Mouse (Mus musculus) mouse trophoblast stem cell (cell line): Measurements from ENCODE around the gene Flrt1.
"Not testable (repeated sequence)": the region's sequence is repeated elsewhere in the genome, so short reads cannot be mapped to it uniquely, and the experiment has no call there.

Source experiments
- in situ Hi-C, 2 experiments: fragments of 300-500 bp; cut with MseI, MboI; formaldehyde crosslinking; loops; 2 replicates in 1 of 2; 3 replicates in 1 of 2; pipeline ENCODE4 v1.15.1; 2025

The Flrt1 gene

GRCm38 (mm10) chr19:7103349-7103992 lies 2.1 kb downstream of the Flrt1 start:
- in situ Hi-C loops, result no loop called here

- in situ Hi-C loops, result no loop called here
Measured at GRCm38 (mm10) chr19:7102039-7102438, 3.5 kb downstream of the Flrt1 start.

GRCm38 (mm10) chr19:7099620-7100155 lies 5.8 kb downstream of the Flrt1 start:
- in situ Hi-C loops, result no loop called here

DNA sequence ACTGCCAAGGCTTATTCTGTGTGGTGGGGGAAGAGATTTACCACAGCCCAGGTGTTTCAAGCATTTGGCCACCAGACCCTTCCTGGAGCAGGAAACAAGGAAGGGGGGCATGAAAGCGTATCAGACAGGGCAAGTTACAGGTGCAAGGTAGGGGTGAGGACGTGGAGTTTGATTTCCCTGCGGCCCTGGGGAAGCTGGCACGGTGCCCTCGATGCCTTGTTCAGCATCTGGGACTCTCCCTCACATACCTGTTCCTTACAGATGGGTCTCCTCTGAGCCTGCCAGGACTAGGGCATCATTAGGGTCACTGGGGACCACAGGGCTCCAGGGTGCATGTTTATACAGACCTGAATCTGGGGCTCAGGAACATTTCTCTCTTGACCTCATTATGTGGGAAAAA lies 12.8 kb downstream of the Flrt1 start:
- in situ Hi-C loops, result no loop called here

DNA sequence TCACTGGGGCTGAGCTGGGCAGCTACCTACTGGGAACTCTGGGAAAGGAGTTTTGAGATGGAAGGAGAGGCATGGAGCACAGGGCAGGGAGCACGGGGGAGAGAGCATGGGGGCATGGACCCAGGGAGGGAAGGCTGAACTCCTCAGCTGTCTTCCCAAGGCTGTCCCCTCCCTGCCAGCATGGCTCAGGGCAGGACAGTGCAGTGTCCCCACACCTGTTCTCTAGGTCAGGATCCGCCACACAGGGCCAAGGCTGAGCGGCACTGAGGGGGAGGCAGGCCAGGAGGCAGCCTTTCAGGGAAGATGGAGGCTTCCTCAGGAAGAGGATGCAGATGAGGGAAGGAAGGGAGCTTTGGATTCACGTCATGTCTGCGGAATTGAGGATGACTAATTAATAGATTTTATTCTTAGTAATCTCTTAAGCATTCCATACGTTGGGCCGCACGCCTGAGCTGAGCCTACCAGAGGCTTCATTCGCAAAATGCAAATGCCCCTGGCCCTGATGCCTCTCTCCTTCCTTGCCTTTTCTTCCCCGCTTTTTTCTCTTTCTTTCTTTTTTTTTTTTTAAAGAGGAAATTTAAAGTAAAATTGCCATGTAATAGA lies 14.0 kb downstream of the Flrt1 start:
- in situ Hi-C loops, result no loop called here

GRCm38 (mm10) chr19:7090369-7091064 lies 15.0 kb downstream of the Flrt1 start:
- in situ Hi-C loops, result no loop called here

DNA sequence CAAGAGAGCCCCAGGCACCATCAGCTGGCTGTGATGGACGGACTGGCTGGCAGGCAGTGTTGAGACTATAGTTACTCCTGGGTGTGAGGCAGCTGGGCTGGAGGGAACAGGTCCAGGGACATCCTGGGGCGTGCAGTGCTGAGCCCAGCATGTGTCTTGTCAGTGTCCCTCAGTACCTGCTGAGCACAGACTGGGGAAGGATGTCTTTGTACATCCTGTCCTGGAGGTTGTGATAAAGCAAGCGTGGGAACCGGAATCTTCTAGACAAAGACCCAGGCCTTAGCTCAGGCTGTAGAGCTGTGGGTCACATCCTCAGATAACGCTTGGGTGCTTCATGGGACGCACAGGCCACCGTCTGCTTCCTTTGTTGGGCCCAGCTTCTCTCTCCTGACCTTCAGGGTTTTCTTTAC lies 15.7 kb downstream of the Flrt1 start:
- in situ Hi-C loops, result no loop called here

DNA sequence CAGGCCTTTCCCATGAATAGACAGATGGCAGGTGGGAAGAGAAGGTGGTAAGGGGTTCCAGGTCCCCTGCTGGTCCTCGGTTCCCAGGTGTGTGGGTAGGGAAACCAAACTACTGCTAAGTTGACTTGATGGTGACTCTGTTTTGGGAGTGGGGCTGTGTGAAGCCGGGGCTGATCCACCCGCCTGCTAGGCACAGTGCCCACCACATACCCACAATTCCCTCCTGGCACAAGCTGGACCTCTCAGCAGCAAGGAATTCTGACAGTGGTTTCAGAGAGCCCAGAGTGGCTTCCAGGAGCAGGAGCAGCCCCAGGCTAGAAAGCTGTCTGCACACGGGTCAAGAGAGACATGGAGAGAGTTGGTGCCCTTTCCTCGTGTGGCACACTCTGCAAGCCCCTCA lies 16.5 kb downstream of the Flrt1 start:
- in situ Hi-C loops, result no loop called here

DNA sequence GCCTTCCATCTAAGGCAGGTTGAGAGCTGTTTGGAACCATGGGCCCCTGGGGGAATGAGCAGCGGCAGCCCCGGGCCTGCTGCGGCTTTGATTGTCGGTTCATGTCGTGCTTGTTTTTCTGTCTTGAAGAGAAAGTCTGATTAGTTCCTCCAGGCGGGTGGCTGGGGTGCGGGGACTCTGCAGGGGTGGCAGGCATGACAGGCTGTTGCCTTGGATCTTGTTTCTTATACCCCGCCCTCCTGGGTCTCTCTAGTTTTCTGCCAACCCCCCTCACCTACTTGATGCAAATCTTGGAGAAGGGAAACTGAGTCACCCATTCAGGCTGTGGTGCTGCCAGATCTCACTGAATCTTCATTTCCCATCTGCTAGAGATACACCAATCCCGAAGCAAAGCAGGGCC lies 17.0 kb downstream of the Flrt1 start:
- in situ Hi-C loops, result no loop called here

GRCm38 (mm10) chr19:7084734-7085133 lies 20.8 kb downstream of the Flrt1 start:
- in situ Hi-C loops, result no loop called here

DNA sequence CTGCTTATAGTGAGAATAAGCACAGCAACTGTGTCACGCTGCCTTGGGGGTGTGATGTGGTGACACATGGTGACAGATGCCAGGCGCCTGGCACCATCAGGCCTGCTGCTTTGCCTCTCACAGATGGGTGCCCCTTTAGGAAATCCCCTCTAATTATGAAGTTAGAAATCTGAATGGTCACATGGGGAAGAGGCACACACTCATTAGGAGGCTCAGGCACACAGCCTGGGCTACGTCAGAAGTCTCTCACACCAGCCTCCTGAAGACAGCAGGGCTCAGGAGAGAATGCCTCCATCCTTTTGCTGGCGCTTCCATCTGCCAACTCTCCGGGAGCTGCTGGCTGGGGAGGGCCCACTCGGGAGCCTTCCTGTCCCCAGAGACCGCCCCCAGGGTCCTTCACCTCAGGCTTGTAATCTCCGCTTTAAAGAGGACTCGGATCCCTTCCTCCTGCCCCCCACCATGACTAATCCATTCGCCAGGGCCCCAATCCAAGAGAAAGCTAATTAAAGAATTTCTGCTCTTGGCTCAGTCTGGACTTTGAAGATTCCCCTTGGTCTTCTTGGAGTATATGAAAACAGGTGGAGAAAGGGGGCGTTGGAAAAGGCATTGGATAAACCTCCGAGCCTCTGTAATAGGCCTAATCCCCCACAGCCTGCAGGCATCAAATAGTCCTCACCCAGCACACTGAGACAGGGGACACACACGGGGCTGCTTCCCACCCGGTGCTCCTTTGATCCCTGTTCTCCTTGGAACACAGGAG lies 22.3 kb downstream of the Flrt1 start:
- in situ Hi-C loops, result no loop called here

GRCm38 (mm10) chr19:7081516-7082266 lies 23.8 kb downstream of the Flrt1 start:
- in situ Hi-C loops, result no loop called here

DNA sequence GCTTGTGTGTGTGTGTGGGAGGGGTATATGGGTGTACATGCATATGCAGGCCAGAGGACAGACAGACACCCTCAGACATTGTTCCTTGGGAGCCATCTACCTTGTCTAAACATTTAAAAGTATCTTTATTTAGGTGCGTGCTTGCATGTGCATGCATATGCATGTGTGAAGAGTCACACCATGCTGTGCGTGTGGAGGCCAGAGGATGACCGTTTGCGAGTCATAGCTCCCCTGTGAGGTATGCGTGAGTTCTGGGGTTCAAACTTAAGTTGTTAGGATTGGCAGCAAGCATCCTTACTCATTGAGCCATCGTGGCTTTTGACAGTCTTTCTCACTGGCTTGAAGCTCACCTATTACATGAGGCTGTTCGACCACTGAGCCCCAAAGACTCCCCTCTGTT lies 27.3 kb downstream of the Flrt1 start:
- in situ Hi-C loops, result no loop called here

DNA sequence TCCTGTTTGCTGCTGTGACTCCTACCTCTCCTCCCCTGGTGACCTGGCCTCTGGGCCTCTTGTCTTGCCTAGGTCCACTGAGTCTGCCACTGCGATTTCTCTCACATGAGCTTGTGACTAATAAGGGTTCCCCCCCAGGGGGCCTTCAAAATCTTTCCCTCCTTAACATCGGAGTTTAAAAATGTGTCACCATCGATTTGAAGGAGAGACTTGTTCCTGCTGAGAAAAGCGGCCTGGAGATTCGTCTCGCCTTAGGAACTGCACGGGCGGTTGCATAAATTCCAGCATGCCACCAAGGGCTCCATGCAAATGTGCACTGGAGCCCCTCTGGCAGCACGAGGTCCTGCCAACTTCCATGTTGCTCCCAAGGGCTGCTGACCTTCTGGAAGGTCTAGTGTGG lies 27.9 kb downstream of the Flrt1 start:
- in situ Hi-C loops, result no loop called here

- in situ Hi-C loops, result not testable (repeated sequence)
Measured at GRCm38 (mm10) chr19:7075336-7075735, 30.2 kb downstream of the Flrt1 start.

DNA sequence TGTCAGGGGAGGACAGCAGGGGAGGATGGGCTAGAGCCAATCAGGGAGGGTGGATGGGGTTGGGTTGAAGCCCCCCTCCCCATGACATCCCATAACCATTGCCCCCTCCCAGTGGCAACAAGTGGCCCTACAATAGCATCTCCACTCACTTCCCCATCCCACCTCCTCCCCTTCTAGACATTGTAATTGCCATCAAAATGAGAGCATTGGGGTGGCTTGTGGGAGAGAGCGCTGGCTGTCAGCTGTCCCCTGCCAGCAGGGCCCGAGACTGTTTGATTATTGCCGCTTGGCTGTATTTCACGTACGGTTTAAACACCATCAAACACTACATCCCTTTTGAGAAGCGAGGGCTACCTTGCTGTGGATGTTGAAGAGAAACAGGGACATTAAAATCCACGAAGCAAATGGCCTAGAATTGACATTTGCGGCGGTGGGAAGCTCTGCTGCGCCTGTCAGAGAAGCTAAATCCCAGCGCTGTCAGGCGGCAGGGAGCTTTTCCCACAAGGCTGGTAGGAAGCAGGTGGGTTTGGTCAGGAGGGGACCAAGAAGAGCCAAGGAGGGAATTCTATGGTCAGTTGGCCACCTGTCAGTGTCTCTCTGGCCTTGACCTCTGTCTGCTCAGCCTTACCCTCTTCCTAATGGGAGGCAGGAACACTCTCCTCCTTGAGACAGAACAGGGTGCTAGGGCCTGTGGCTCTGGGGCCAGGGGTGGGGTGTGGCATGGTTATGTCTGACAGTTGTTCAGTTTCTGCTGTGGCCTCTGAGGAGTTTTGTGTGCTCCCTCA lies 31.3 kb downstream of the Flrt1 start:
- in situ Hi-C loops, result no loop called here

DNA sequence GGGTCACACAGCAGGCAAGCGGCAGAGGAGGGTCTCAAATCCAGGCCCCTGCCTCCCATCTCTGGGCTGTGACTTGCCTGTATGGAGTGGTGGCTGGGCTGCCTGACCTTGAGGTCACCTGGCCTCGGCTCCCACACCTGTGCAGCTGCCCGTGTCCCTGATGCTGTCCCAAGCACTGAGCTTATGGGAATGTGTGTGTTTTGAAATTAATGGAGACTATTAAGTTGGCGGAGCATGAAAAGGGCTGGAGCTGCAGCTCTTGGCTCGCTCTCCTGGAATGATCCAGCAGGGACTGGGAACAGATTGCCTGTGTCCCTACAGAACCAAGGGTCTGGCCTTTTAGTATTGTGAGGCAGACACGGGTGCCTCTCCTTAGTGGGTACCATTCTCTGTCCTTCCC lies 33.3 kb downstream of the Flrt1 start:
- in situ Hi-C loops, result no loop called here

DNA sequence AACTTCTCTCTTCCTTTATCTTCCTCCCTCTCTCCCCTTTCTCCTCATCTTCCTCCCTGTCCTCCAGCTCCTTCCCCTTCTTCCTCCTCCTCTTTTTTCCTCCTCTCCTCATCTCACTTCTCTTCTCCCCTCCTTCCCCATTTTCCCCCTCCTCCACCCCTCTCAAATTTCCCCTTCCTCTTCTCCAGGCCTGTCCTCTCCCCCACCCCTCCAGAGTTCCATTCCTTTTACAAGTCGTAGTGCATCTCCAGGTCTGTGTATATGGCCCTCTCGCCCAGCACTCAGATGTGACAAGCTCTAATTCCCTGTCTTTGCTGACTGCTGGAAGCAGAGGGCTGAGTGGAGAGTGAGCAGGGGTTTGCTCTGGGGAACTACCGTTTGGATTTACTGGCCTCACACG lies 34.8 kb downstream of the Flrt1 start:
- in situ Hi-C loops, result no loop called here

- in situ Hi-C loops, result loop anchor here (10.0 kb wide), 1 partner anchor 135 kb away; the partner anchor contains the start of gene Otub1 (in 2 of the 2)
Measured at GRCm38 (mm10) chr19:7069781-7070763, 35.5 kb downstream of the Flrt1 start.
